Mouse (Mus musculus): ENCODE results near the gene Taf12. TPM values are rescaled to one million over a fixed set of nuclear protein-coding genes. Genes with fewer than 3 reads are reported as not detected.
"Not testable (repeated sequence)": the region's sequence is repeated elsewhere in the genome, so short reads cannot be mapped to it uniquely, and the experiment has no call there.

Taf12 gene
- polyA plus RNA-seq, 1 experiment from 2014 or later: 64.6 TPM

DNA sequence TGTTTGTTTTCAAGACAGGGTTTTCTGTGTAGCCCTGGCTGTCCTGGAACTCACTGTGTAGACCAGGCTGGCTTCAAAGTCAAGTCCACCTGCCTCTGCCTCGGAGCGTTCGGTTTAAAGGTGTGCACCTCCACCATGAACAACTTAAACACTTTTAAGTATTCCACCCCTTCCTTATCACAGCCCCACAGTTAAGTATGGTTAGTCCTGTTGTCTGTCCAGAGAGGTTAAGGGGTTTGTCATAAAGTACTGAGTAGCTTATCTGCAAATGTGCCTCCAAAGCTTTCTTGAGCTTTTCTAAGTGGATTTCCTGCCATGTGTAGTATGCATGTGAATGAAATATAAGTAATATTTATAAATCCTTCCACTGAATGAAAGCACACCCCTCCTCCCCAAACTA, 1.8 kb downstream of the Taf12 start:
- Histone ChIP-seq H3K4me2 (ENCODE audit: low read depth, low read length) (no peak overlapping the region), H3K4me3 (ENCODE audit: low read depth, low read length) (no peak overlapping the region), H3K9me3 (replicated peaks; ENCODE audit: control insufficient read depth, low read length) (no peaks in the 10 kb centered on the region), H3K27me3 (ENCODE audit: control insufficient read depth, insufficient read depth, low read length) (no peaks in the 10 kb centered on the region), H3K36me3 (replicated peaks; ENCODE audit: control insufficient read depth, insufficient read depth, low read depth, low read length) (no peaks in the 10 kb centered on the region), H3K4me1 (ENCODE audit: control insufficient read depth, insufficient read depth, low read length) (no peaks in the 10 kb centered on the region), H3K27ac (replicated peaks; ENCODE audit: low read depth, low read length) (no peak overlapping the region), H3K9ac (replicated peaks; ENCODE audit: low read length) (no peak overlapping the region)
- ATAC-seq (replicated peaks; ENCODE audit: insufficient number of reproducible peaks, low FRiP score, low TSS enrichment, low read depth) (no peak), DNase-seq (ENCODE audit: low spot score) (no peak)
- WGBS: 84% methylated on average over 3 of the region's 3 CpGs

DNA sequence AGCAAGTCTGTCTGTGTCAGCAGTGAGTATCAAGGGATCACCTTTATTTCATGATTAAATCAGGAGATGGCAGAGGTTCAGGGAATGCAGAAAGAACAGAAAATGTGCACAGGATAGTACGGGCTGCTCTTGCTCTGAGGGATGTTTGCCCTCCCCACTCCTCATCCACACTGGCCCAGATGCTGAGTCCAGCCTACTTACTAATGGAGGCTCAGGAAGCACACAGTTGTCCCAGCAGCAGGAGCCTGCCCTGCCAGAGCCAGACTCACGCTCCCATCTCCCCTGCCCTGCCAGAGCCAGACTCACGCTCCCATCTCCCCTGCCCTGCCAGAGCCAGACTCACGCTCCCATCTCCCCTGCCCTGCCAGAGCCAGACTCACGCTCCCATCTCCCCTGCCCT, 14.7 kb downstream of the Taf12 start:
- H3K4me3 ChIP-seq (ENCODE audit: low read depth, low read length); H3K4me1 ChIP-seq (ENCODE audit: control insufficient read depth, insufficient read depth, low read length); H3K27ac ChIP-seq (replicated peaks; ENCODE audit: low read depth, low read length); DNase-seq (ENCODE audit: low spot score); H3K27me3 ChIP-seq (ENCODE audit: control insufficient read depth, insufficient read depth, low read length); H3K9ac ChIP-seq (replicated peaks; ENCODE audit: low read length); ATAC-seq (replicated peaks; ENCODE audit: insufficient number of reproducible peaks, low FRiP score, low TSS enrichment, low read depth); H3K9me3 ChIP-seq (replicated peaks; ENCODE audit: control insufficient read depth, low read length); H3K4me2 ChIP-seq (ENCODE audit: low read depth, low read length): not testable (repeated sequence)
- 83% methylated on average over 3 of the region's 5 CpGs for WGBS
- H3K36me3 ChIP-seq (replicated peaks; ENCODE audit: control insufficient read depth, insufficient read depth, low read depth, low read length): peaks cover 10% of the 10 kb centered on the region

DNA sequence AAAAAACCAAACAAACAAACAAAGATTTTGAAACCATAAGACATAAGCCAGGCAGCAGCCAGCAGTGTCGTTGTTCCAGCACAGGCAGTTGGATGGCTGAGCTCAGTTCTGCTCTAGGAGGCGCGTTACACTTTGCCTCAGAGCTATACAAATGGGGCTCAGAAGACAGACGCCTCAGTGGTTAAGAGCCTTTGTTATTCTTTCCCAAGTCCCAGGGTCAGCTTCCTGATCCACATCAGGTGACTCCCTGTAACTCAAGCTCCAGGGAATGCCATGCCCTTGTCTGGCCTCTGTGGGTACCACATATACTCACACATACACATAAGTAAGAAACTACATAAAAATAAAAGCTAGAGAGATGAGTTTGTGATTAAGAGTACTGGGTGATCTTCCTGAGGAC, 16.9 kb downstream of the Taf12 start:
- no peaks in the 10 kb centered on the region for H3K4me1 ChIP-seq (ENCODE audit: control insufficient read depth, insufficient read depth, low read length)
- H3K9ac ChIP-seq (replicated peaks; ENCODE audit: low read length): no peak overlapping the region
- no peak overlapping the region for H3K4me3 ChIP-seq (ENCODE audit: low read depth, low read length)
- H3K9me3 ChIP-seq (replicated peaks; ENCODE audit: control insufficient read depth, low read length): no peaks in the 10 kb centered on the region
- H3K4me2 ChIP-seq (ENCODE audit: low read depth, low read length): no peak overlapping the region
- WGBS: 86% methylated on average over 4 of the region's 4 CpGs
- no peak for ATAC-seq (replicated peaks; ENCODE audit: insufficient number of reproducible peaks, low FRiP score, low TSS enrichment, low read depth)
- no peak overlapping the region for H3K27ac ChIP-seq (replicated peaks; ENCODE audit: low read depth, low read length)
- DNase-seq (ENCODE audit: low spot score): no peak
- no peaks in the 10 kb centered on the region for H3K27me3 ChIP-seq (ENCODE audit: control insufficient read depth, insufficient read depth, low read length)
- peaks cover 4% of the 10 kb centered on the region for H3K36me3 ChIP-seq (replicated peaks; ENCODE audit: control insufficient read depth, insufficient read depth, low read depth, low read length)

DNA sequence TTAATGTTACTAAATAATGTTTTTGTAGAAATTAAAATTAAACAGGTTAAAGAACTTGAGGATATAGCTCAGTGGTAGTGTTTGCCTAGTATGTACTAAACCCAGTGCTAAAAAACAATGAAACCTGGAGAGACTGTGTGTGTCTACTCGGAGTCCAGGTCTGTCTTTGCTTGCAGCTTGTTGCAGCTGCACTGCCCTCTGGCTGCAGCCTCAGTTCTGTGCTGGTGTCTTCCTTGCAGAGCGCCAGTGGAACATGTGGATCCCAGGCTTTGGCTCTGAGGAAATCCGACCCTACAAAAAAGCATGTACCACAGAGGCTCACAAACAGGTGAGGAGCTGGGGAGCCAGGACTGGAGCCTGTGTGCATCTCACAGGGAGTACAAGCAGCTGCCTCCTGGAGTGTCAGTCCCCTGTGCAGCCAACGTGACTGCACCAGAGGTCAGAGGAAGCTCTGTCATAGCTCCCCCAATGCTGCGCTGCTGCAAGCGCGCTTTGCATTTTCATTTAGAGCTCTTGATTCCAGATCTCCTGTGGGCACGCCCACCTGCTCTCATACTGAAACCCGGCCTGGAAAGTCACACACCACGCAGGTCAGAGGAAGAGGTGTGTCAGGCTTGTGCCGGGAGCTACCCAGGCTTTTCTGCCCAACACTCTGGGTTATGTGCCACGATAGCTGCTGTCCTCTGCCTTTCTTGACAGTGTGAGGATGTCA, 17.6 kb downstream of the Taf12 start:
- Histone ChIP-seq H3K27ac (replicated peaks; ENCODE audit: low read depth, low read length) (no peak overlapping the region), H3K9ac (replicated peaks; ENCODE audit: low read length) (no peak overlapping the region), H3K4me1 (ENCODE audit: control insufficient read depth, insufficient read depth, low read length) (no peaks in the 10 kb centered on the region), H3K4me3 (ENCODE audit: low read depth, low read length) (no peak overlapping the region), H3K27me3 (ENCODE audit: control insufficient read depth, insufficient read depth, low read length) (no peaks in the 10 kb centered on the region), H3K4me2 (ENCODE audit: low read depth, low read length) (no peak overlapping the region), H3K36me3 (replicated peaks; ENCODE audit: control insufficient read depth, insufficient read depth, low read depth, low read length) (peaks cover 4% of the 10 kb centered on the region), H3K9me3 (replicated peaks; ENCODE audit: control insufficient read depth, low read length) (no peaks in the 10 kb centered on the region)
- ATAC-seq (replicated peaks; ENCODE audit: insufficient number of reproducible peaks, low FRiP score, low TSS enrichment, low read depth): no peak
- WGBS: 82% methylated on average over 12 of the region's 12 CpGs
- DNase-seq (ENCODE audit: low spot score): no peak

DNA sequence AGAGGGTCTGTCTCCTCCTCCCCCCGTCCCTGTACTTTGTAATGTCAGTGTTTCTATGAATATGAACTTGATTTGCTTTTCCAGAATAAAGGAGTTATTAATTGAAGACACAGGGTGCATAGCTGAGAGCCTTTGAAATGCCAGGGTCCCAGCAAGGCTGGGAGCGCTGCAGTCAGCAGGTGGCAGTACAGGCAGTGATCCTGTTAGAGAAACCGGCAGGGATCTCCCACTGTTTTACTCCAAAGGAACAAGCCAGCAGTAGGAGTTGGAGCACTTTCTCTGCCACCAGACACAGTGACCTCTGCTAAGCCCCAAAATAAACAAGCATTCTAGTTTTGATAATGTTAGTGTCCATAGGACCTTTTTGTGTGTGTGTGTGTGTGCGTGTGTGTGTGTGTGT, 18.8 kb downstream of the Taf12 start:
- H3K36me3 ChIP-seq (replicated peaks; ENCODE audit: control insufficient read depth, insufficient read depth, low read depth, low read length): peaks cover 4% of the 10 kb centered on the region
- H3K9me3 ChIP-seq (replicated peaks; ENCODE audit: control insufficient read depth, low read length): no peaks in the 10 kb centered on the region
- no peak overlapping the region for H3K4me3 ChIP-seq (ENCODE audit: low read depth, low read length)
- DNase-seq (ENCODE audit: low spot score): peak; percentile 39
- H3K27ac ChIP-seq (replicated peaks; ENCODE audit: low read depth, low read length): no peak overlapping the region
- H3K27me3 ChIP-seq (ENCODE audit: control insufficient read depth, insufficient read depth, low read length): no peaks in the 10 kb centered on the region
- 45% methylated on average over 4 of the region's 4 CpGs for WGBS
- H3K4me2 ChIP-seq (ENCODE audit: low read depth, low read length): no peak overlapping the region
- H3K9ac ChIP-seq (replicated peaks; ENCODE audit: low read length): no peak overlapping the region
- no peak for ATAC-seq (replicated peaks; ENCODE audit: insufficient number of reproducible peaks, low FRiP score, low TSS enrichment, low read depth)
- H3K4me1 ChIP-seq (ENCODE audit: control insufficient read depth, insufficient read depth, low read length): no peaks in the 10 kb centered on the region

DNA sequence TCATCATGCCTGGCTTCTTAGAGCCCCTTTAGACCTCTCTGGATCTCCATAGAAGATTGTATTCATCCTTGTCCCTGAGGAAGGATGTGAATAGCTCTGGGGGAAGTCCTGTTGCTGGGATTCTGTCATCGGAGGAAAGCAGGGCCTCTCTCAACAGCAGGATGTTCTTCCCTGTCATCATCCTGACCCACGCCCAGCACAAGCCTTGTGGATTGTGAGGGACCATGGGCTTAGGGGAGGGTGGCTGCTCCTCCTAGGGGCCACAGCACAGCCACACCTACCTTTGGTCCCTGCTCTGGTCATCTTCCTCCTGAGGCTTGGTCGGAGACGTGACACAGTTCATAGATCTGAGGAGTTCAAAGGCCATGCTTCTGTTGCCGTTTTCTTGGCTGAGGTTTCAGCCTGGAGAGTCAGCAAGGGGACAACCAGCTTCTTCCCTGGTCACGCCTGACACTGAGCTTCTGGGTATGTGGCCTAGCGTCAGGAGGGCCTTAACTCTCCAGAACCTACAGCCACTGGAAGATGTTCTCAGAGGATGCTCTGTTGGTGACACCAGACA, 19.6 kb downstream of the Taf12 start:
- H3K27ac ChIP-seq (replicated peaks; ENCODE audit: low read depth, low read length): no peak overlapping the region
- WGBS: 84% methylated on average over 7 of the region's 7 CpGs
- no peak overlapping the region for H3K9ac ChIP-seq (replicated peaks; ENCODE audit: low read length)
- no peaks in the 10 kb centered on the region for H3K4me1 ChIP-seq (ENCODE audit: control insufficient read depth, insufficient read depth, low read length)
- no peaks in the 10 kb centered on the region for H3K9me3 ChIP-seq (replicated peaks; ENCODE audit: control insufficient read depth, low read length)
- DNase-seq (ENCODE audit: low spot score): no peak
- H3K36me3 ChIP-seq (replicated peaks; ENCODE audit: control insufficient read depth, insufficient read depth, low read depth, low read length): peaks cover 4% of the 10 kb centered on the region
- no peak overlapping the region for H3K4me2 ChIP-seq (ENCODE audit: low read depth, low read length)
- no peak for ATAC-seq (replicated peaks; ENCODE audit: insufficient number of reproducible peaks, low FRiP score, low TSS enrichment, low read depth)
- no peaks in the 10 kb centered on the region for H3K27me3 ChIP-seq (ENCODE audit: control insufficient read depth, insufficient read depth, low read length)
- H3K4me3 ChIP-seq (ENCODE audit: low read depth, low read length): no peak overlapping the region

DNA sequence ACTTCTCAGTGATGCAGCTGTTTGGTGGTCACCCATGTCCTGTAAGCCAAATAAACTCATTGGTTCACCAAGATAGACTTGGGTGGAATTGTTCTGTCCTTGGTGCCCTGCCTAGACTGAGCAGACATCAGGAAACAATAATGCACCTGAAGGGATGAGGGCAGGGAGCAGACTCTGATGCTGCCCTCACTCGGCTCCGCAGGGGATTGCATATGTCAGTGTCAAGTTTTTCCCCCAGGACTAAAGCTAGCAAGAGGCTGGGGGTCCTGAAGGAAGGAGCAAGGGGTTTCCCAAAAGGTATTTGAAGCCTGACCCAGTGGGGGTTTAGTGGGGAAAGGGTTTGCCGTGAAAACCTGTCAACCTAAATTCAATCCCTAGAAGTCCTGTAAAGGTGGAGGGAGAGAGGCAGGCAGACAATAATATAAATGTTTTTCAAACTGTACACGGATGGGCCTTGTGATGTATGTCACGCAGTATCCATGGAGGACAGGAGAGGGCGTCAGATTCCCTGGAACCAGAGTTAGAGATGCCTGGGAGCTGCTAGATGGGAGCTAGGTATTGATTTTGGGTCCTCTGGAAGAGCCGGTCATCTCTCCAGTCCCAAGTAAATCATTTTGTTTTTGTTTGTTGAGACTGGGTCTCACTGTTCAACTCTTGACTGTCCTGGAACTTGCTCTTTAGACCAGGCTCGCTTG, 21.7 kb downstream of the Taf12 start:
- H3K9ac ChIP-seq (replicated peaks; ENCODE audit: low read length): no peak overlapping the region
- H3K9me3 ChIP-seq (replicated peaks; ENCODE audit: control insufficient read depth, low read length): no peaks in the 10 kb centered on the region
- H3K36me3 ChIP-seq (replicated peaks; ENCODE audit: control insufficient read depth, insufficient read depth, low read depth, low read length): peaks cover 4% of the 10 kb centered on the region
- no peak overlapping the region for H3K27ac ChIP-seq (replicated peaks; ENCODE audit: low read depth, low read length)
- 43% methylated on average over 8 of the region's 8 CpGs for WGBS
- H3K4me1 ChIP-seq (ENCODE audit: control insufficient read depth, insufficient read depth, low read length): no peaks in the 10 kb centered on the region
- H3K4me3 ChIP-seq (ENCODE audit: low read depth, low read length): no peak overlapping the region
- ATAC-seq (replicated peaks; ENCODE audit: insufficient number of reproducible peaks, low FRiP score, low TSS enrichment, low read depth): no peak
- DNase-seq (ENCODE audit: low spot score): peak; percentile 17
- no peaks in the 10 kb centered on the region for H3K27me3 ChIP-seq (ENCODE audit: control insufficient read depth, insufficient read depth, low read length)
- no peak overlapping the region for H3K4me2 ChIP-seq (ENCODE audit: low read depth, low read length)

DNA sequence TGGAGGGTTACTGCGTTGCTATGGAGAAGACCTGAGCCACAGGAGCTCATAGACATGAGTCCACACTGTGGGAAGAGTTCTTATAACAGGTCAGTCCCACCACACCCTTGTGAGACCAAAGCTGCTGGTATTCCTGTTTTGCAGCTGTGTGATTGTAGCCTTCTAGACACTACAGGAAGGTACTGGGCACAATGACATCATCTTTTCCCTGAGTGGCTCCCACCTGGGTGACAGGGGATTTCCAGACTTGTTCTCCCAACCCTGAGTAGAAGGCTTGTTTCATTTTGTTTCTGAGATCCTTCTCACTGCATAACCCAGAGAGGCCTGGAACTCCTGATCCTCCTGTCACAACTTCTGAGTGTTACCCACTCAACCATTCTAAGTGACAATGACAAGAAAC, 25.7 kb downstream of the Taf12 start:
- no peaks in the 10 kb centered on the region for H3K27me3 ChIP-seq (ENCODE audit: control insufficient read depth, insufficient read depth, low read length)
- H3K9ac ChIP-seq (replicated peaks; ENCODE audit: low read length): no peak overlapping the region
- ATAC-seq (replicated peaks; ENCODE audit: insufficient number of reproducible peaks, low FRiP score, low TSS enrichment, low read depth): no peak
- no peaks in the 10 kb centered on the region; the same call in 1 of the 2 replicates for H3K4me1 ChIP-seq (ENCODE audit: control insufficient read depth, insufficient read depth, low read length)
- H3K9me3 ChIP-seq (replicated peaks; ENCODE audit: control insufficient read depth, low read length): no peaks in the 10 kb centered on the region
- H3K27ac ChIP-seq (replicated peaks; ENCODE audit: low read depth, low read length): no peak overlapping the region
- H3K4me2 ChIP-seq (ENCODE audit: low read depth, low read length): no peak overlapping the region
- H3K36me3 ChIP-seq (replicated peaks; ENCODE audit: control insufficient read depth, insufficient read depth, low read depth, low read length): no peaks in the 10 kb centered on the region
- H3K4me3 ChIP-seq (ENCODE audit: low read depth, low read length): no peak overlapping the region
- DNase-seq (ENCODE audit: low spot score): no peak
- 92% methylated on average over 1 of the region's 1 CpGs for WGBS

Measured in embryonic facial prominence, embryonic 11.5 days (tissue).